Mouse (Mus musculus) B cell, adult 62 days (primary cell): ENCODE measurements around the gene Olfr490. TPM values are rescaled to one million over a fixed set of nuclear protein-coding genes. Genes with fewer than 3 reads are reported as not detected.

Experiments used
- total RNA-seq: library from RNA; stranded (reverse); gene quantifications from 4 replicates; pipeline ENCODE4 v1.2.4, GENCODE M21; 2023

Gene Olfr490
- not detected in 4 replicates for total RNA-seq

DNA sequence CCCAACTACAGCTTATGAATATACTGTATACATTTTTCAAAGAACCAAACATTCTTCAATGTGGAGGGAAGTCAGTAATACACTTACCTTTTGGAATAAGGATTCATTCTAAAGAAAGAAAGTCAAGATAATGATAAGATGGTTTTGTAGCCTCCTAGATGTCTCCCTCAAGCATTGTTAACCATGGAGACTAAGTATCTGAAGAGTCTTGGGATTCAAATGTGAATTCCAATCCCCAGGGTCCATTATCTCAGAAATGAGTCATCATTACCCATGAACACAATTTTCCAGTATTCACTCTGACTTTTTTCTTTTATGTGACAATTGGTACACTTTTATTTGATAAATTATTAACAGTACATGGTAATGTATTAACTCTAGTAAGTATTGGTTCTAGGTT, at the start of gene Olfr490:
TSS of gene Olfr490 (minus strand) at position 101 of the 400 bp plus-strand sequence.

DNA sequence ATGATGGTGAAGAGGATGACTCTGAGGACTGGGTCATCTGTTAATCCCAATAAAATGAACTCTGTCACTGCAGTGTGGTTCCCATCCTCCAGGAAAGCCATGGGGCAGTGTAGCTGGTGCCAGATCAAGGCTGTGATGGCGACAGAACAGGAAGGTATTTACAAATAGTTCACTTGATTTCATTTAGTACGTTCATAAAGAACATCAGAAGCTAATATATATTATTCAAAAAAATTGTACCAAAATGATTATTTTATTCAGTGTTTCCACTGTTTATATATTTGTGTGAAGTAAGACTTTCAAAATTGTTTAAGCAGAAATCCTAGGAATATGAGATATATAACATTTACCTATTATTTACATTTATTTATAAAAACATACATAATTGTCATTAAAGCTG, 34.8 kb upstream of the Olfr490 start, which contains the start of gene Olfr492:
TSS of gene Olfr492 (minus strand) at position 101 of the 400 bp plus-strand sequence.

DNA sequence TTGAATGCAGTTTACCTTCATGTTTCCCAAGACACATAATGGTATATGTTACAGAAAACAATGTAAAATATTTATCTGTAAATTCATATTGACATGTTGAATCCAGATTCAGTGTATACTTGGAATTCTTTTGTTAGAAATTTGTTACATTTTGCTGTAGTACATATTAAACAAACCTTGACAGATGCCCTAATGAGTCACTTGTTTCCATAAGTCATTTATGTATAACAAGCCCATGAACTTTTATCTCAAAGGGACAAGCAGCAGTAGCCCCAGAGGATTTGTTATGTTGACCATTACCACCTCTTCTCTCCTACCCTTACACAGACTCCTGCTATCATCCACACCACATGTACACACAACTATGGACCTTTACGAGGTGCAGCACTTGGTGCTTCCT, 24.4 kb upstream of the Olfr490 start, which contains the start of gene Olfr491:
TSS of gene Olfr491 (plus strand) at position 301 of the 400 bp plus-strand sequence.

DNA sequence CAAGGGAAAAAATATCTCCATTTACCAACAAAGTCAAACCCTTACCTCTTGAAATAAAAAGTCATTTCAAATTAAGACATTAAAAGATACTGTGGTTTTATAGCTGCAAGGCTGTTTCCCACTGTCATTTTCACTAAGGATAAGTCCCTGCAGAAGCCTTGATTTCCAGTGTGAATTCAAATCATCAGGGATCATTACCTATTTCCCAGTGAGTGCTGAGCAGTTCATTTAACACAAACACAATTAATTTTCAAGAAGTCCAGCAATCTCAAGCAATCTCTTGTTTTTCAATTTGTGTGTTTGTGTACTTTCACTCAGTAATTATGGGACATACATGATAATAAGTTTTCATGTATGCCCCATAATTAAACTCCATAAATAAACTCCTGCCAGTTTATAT, 30.5 kb downstream of the Olfr490 start, which contains the start of gene Olfr488:
TSS of gene Olfr488 (minus strand) at position 101 of the 400 bp plus-strand sequence.

Other genes with a start within 250 kb of the Olfr490 start
- not detected in 4 replicates for gene Olfr479, start 238.2 kb downstream of the Olfr490 start, total RNA-seq
- gene Olfr480, start 221.6 kb downstream of the Olfr490 start, total RNA-seq, result not detected in 4 replicates
- gene Olfr481, start 209.1 kb downstream of the Olfr490 start, total RNA-seq, result not detected in 4 replicates
- gene Olfr482, start 191.3 kb downstream of the Olfr490 start, total RNA-seq, result 0.77 to 1.7 TPM (median 1.5 TPM) in 4 replicates
- gene Olfr483, start 188.1 kb downstream of the Olfr490 start, total RNA-seq, result not detected in 4 replicates
- not detected in 4 replicates for gene Olfr484, start 161.5 kb downstream of the Olfr490 start, total RNA-seq
- gene Olfr485, start 129.1 kb downstream of the Olfr490 start, total RNA-seq, result not detected in 4 replicates
- not detected in 4 replicates for gene Olfr486, start 116.2 kb downstream of the Olfr490 start, total RNA-seq
- gene Olfr487, start 74.3 kb downstream of the Olfr490 start, total RNA-seq, result not detected in 4 replicates
- gene Olfr488, start 30.6 kb downstream of the Olfr490 start, total RNA-seq, result not detected in 4 replicates
- gene Olfr491, start 24.5 kb upstream of the Olfr490 start, total RNA-seq, result not detected in 4 replicates
- not detected in 4 replicates for gene Olfr492, start 34.7 kb upstream of the Olfr490 start, total RNA-seq
- not detected in 4 replicates for gene Olfr493, start 58.0 kb upstream of the Olfr490 start, total RNA-seq
- gene Olfr494, start 76.4 kb upstream of the Olfr490 start, total RNA-seq, result not detected in 4 replicates
- gene Olfr495, start 104.2 kb upstream of the Olfr490 start, total RNA-seq, result not detected in 4 replicates
- not detected in 4 replicates for gene Olfr497, start 131.5 kb upstream of the Olfr490 start, total RNA-seq
- not detected in 4 replicates for gene Olfr498, start 176.4 kb upstream of the Olfr490 start, total RNA-seq
- not detected in 4 replicates for gene Olfr502, start 236.1 kb upstream of the Olfr490 start, total RNA-seq